Mouse (Mus musculus): ENCODE measurements around the gene Tll1.
"Not testable (repeated sequence)": the region's sequence is repeated elsewhere in the genome, so short reads cannot be mapped to it uniquely, and the experiment has no call there.

The Tll1 gene

DNA sequence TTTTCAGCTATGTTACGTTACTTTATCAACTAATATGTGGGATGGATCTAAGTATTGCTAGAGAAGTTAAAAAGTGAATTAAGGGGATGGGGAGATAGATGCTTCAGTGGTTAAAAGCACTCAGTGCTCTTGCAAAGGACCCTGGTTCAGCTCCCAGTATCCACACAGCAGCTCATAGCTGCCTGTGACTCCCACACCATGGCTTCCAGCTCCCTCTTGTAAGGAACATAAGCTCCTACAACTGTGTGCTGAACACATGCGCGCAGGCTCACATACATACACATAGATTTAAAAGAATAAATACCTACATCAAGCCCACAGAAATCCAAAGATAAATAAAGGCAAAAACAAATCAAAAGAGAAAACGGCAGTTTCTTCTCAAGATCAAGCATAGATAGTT lies 148.5 kb downstream of the Tll1 start:
- DNase-seq (ENCODE audit: low spot score), result no peak

DNA sequence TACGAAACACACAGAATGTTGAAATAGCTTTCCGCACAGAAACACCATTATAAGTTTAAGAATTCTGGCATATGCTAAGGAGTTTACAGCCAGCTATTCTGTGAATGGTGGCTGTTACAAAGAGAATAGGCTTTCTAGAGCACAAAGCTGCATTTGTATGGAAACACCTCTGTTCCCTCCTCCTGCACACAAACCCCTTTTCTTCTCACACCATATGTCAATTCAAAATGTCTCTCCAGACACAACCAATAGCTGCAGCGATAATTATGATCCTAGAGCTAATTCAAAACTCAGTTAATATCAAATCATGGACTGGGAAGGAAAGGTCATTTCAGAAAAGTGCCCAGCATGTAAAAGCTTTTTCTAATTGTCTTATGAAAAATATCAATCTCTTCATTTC lies 157.5 kb downstream of the Tll1 start:
- no peak for DNase-seq (ENCODE audit: low spot score)

DNA sequence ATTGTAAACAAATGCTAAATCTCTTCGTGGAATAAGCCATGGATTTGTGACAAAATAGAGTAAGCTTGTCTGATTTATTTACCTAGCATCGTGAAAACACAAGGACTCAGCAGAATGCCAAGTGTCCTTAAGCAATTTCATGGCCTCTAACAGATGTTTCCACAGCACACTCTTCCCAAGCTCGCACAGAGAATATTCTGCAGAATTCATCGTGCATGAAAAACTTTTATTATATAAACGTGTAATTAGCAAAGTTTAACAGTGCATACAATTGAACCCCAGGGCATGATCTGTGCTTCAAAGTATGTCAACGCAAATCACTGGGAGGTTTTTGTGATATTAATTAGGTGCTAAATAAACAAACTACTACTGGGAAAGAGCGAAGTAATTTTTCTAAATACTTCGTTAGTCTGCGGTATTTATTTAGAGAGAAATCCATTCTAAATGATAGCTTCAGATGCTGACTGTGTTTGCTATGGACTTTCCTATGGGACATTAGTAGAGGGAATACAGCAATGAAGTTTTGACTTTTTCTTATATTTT lies 158.0 kb downstream of the Tll1 start:
- DNase-seq (ENCODE audit: low spot score), result no peak

DNA sequence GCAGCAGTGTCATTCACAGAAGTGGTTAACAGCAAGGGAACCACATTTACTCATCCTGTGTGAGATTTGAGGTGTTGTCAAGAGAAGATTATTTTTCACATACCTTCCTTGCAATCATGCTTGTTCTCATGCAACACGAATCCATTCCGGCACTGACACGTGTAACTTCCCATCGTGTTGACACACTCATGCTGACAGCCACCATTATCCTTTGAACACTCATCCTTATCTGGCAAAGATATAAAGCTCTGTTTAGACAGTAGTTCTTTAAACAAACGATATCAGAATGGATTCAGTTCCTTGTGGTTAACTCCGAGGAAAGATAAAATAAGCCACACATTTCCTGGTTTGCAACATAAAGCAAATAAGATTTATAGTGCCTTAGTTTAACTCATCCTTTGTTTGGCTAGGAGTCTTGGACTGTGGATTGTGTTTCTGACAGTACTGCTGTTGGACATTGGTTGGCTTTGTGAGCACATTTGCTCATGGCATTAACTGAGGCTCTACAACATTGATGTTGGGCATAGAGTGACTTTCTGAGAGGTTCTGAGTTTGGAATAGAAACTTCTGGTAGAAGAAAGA lies 164.7 kb downstream of the Tll1 start:
- DNase-seq (ENCODE audit: low spot score), result no peak

DNA sequence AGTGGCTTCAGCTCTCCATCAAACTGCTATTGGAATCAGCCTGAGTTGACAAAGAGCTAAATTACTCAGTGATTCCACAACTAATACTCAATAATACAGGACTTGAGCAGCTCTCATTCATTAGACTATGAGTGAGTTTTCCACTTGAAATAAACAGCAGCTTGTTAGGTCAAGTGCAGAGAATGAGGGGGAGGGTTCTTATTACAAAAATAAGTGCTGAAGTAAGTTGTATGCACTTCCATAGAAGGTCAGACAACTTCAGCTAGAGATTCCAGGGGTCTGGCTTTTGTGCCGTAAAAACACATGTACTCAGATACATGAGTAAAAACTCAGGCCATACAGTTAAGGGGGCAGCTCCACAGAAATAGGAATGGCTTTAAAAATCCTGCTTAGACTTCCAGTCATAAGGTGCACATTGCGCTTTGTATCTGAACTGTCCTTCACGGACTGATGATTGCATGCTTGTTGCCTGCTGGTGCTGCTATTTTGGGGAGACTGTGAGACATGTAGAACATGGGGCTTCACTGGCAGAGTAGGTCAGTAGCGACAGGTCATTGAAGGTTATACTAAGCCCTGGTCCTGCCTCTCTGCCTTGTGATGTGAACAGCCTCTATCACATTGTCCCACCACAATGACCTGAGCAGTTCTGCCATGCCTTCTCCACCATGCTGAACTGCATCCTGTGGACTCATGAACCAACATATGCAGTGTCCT lies 175.2 kb downstream of the Tll1 start:
- DNase-seq (ENCODE audit: low spot score), result no peak

DNA sequence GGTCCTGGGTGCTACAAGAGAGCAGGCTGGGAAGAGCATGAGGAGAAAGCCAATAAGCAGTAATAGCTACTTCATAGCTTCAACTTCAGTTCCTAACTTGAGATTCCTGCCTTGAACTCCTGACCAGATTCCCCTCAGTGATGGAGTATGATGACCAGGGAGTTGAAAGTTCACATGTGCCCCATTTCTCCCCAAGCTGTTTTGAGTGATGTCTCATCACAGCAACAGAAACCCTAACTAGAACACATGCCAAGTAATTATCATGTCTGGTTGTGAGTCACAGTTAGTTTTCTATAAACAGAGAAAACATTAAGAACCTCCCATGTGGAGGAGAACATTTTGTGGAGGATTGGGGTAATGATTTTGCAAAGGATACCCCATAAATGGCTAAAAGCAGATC lies 176.0 kb downstream of the Tll1 start:
- no peak for DNase-seq (ENCODE audit: low spot score)

DNA sequence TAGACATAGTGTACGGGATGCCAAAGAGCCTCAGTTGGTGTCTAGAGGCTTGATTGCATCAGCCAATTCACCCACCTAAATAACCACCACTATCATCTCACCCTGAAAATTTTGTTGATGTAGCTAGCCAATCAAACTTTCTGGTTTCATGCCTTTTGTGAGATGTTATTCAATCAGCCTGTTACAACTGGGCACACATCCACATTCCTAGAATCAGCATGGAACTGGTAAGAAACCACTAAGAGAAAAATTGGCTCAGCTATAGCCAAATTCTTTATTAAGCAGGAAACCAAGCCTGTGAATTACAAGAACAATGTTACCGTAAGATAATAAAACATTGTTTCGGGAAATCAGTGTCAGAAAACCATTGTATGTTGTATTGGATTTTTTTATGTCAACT lies 176.5 kb downstream of the Tll1 start:
- DNase-seq (ENCODE audit: low spot score), result no peak

DNA sequence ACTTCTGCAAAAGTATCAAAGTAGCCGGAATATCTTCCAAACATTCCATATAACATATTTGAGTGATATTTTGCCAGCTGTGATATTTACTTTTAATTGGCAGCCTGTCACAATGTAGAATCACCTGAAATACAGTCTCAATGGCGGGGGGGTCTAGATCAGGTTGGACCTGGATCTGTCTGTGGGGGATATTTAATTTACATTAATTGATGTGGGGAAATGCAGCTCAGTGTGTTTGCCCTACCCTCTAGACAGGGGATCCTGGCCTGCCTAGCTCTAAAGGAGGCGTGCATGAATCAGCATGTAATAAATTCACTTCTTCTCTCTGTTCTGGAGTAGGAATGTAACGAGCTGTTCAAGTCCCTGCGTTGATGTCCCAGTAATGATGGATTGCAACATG lies 181.7 kb downstream of the Tll1 start:
- no peak for DNase-seq (ENCODE audit: low spot score)

DNA sequence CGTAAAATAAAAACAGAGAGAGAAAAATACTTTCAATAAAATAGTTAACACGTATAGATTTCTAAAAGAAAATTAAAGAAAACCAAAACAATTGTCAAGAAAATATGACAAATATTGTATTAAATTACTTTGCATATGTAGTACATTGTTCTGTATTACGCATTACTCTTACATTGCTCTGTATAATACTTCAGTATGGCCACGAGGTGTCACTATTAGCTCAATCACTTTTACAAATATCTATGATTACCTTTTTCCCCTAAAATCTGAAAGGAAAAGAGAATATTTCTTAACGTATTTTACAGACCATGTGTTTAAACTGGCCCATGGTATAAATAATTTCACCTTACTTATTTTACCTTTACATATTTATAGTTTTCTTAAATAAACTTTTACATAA lies 182.5 kb downstream of the Tll1 start:
- DNase-seq (ENCODE audit: low spot score), result no peak

DNA sequence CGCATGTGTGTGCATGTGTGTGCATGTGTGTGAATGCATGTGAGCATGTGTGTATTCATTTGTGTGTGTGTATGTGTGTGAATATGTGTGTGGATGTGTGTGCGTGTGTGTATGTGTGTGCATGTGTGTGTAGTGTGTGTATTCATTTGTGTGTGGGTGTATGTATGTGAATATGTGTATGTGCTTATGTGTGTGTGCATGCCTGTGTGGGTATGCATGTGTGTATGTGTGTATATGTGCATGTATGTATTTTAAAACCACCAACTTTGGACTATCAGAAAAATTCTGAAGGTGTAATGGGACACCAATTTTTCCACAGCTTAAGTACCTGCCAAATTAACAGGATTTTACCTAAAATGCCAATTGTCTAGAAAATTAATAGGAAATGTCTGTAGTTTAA lies 183.0 kb downstream of the Tll1 start:
- no peak for DNase-seq (ENCODE audit: low spot score)

DNA sequence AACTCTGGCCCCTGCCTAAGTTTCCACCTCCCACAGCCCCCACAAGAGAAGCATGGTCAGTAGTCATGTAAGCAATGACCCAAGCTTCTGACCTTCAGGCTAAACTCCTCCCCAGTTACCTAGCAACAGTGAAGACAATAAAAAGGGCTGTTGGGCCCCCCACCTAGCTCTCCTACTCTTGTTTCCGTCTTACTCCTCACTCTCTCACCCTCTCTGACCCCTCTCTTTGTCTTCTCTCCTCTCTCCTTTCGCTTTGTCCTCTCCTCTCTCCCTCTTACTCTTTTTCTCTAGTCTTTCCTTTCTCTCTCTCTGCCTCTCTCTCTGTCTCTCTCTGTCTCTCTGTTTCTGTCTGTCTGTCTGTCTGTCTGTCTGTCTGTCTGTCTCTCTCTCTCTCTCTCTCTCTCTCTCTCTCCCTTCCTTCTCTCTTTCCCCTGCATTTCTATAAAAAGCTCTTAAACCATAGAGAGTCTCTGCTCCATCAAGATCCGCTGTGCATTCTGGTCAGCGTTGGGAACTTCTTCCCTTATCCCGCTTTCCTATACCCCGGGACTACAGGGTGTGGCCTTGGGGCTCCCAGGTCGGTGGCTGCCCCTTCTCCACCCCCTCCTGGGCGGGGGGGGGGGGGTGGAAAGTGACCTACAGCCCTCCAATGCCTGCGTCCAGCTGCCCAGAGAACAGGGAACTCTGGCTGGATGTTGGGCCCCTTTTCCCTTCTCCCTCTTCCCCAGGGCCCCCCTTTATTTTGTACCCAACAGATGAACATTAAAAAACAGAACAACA lies 235.3 kb downstream of the Tll1 start:
- not testable (repeated sequence) for DNase-seq (ENCODE audit: low spot score)
